Mouse (Mus musculus) cerebellum, adult 2 months (tissue): ENCODE data around the gene Dmrta2. TPM values are rescaled to one million over a fixed set of nuclear protein-coding genes. Genes with fewer than 3 reads are reported as not detected.

Source experiments
- DNase-seq, 2 experiments: peaks; one replicate each; pipeline ENCODE4 v3.0.0; 2021
- H3K27ac ChIP-seq: fragments of 200-500 bp; 2 replicates; pipeline ENCODE4 v1.5.1; 2012; ENCODE audit warnings: low read length, control low read depth, inconsistent platforms; ENCODE audit not compliant: insufficient read depth
- H3K27me3 ChIP-seq: fragments of 200-500 bp; 2 replicates; pipeline ENCODE4 v1.6.1; 2012; ENCODE audit warnings: inconsistent platforms, mild to moderate bottlenecking, low read length, moderate library complexity; ENCODE audit not compliant: control insufficient read depth, insufficient read depth
- H3K4me1 ChIP-seq: fragments of 200-500 bp; 2 replicates; pipeline ENCODE4 v1.6.1; 2011; ENCODE audit warnings: low read length; ENCODE audit not compliant: control insufficient read depth, insufficient read depth
- H3K4me3 ChIP-seq: fragments of 200-500 bp; replicated peaks from 2 replicates; pipeline ENCODE3; 2011; ENCODE audit warnings: mild to moderate bottlenecking, low read depth, low read length, control low read depth; ENCODE audit not compliant: insufficient read depth
- CTCF ChIP-seq: fragments of 200-500 bp; IDR thresholded peaks from 2 replicates; pipeline ENCODE4 v1.5.1; 2011; ENCODE audit warnings: low read depth, mild to moderate bottlenecking, control low read depth, low read length, moderate library complexity, borderline replicate concordance; ENCODE audit not compliant: insufficient read depth
- POLR2A ChIP-seq: fragments of 200-500 bp; IDR thresholded peaks from 2 replicates; pipeline ENCODE4 v1.6.1; 2011; ENCODE audit warnings: low read length, control low read depth, borderline replicate concordance; ENCODE audit not compliant: insufficient read depth
- WGBS: fragments of 180-500 bp; shearing (Covaris S2); methylation state at CpG from one replicate; pipeline ENCODE4 v1.1.7; 2018; 5-methylcytosine and 5-hydroxymethylcytosine counted together
- polyA plus RNA-seq: library from polyadenylated mRNA; depleted of rRNA; stranded (reverse); fragments of >200 nt; gene quantifications from 2 replicates; pipeline ENCODE4 v1.2.3, GENCODE M21; 2012

Dmrta2 gene
- polyA plus RNA-seq, 1 experiment: 0.46 TPM

GRCm38 (mm10) chr4:109985424-109986172 is 7.7 kb downstream of the Dmrta2 start:
- peaks cover 15% of the 10 kb centered on the region; the same call in 1 of the 2 replicates for H3K27me3 ChIP-seq
- TF ChIP-seq POLR2A: no peak
- TF ChIP-seq CTCF: no peak
- peaks cover 6% of the 10 kb centered on the region; the same call in 1 of the 2 replicates for H3K4me1 ChIP-seq
- no peak overlapping the region for H3K27ac ChIP-seq
- no peak for DNase-seq
- 6% methylated on average over 16 of the region's 16 CpGs for WGBS
- H3K4me3 ChIP-seq: no peak overlapping the region

GRCm38 (mm10) chr4:109986301-109986700 is 8.4 kb downstream of the Dmrta2 start:
- H3K4me3 ChIP-seq: no peak overlapping the region
- peaks cover 15% of the 10 kb centered on the region; the same call in 1 of the 2 replicates for H3K27me3 ChIP-seq
- TF ChIP-seq CTCF (no peak), POLR2A (no peak)
- no peak overlapping the region for H3K27ac ChIP-seq
- 3% methylated on average over 9 of the region's 9 CpGs for WGBS
- DNase-seq: no peak
- H3K4me1 ChIP-seq: peaks cover 6% of the 10 kb centered on the region; the same call in 1 of the 2 replicates

GRCm38 (mm10) chr4:109986748-109987355 is 9.0 kb downstream of the Dmrta2 start:
- TF ChIP-seq CTCF (no peak), POLR2A (no peak)
- DNase-seq: no peak
- WGBS: 8% methylated on average over 13 of the region's 13 CpGs
- Histone ChIP-seq H3K27me3 (peaks cover 15% of the 10 kb centered on the region; the same call in 1 of the 2 replicates), H3K4me1 (peaks cover 6% of the 10 kb centered on the region; the same call in 1 of the 2 replicates), H3K4me3 (no peak overlapping the region), H3K27ac (no peak overlapping the region)

GRCm38 (mm10) chr4:109987560-109988362 is 9.9 kb downstream of the Dmrta2 start:
- H3K27me3 ChIP-seq: peaks cover 9% of the 10 kb centered on the region; the same call in 1 of the 2 replicates
- 8% methylated on average over 20 of the region's 20 CpGs for WGBS

GRCm38 (mm10) chr4:109988411-109988810 is 10.6 kb downstream of the Dmrta2 start:
- Histone ChIP-seq H3K4me1 (peaks cover 4% of the 10 kb centered on the region; the same call in 1 of the 2 replicates), H3K27me3 (peaks cover 9% of the 10 kb centered on the region; the same call in 1 of the 2 replicates), H3K4me3 (no peak overlapping the region), H3K27ac (no peak overlapping the region)
- WGBS: 17% methylated on average over 5 of the region's 5 CpGs
- no peak for DNase-seq
- TF ChIP-seq CTCF: no peak

More at GRCm38 (mm10) chr4:109987560-109988362, 9.9 kb downstream of the Dmrta2 start:
- TF ChIP-seq CTCF: no peak
- TF ChIP-seq POLR2A: no peak
- Histone ChIP-seq H3K4me3 (no peak overlapping the region), H3K27ac (no peak overlapping the region), H3K4me1 (peaks cover 6% of the 10 kb centered on the region; the same call in 1 of the 2 replicates)
- no peak for DNase-seq

GRCm38 (mm10) chr4:109989213-109989612 is 11.4 kb downstream of the Dmrta2 start:
- Histone ChIP-seq H3K4me3 (no peak overlapping the region), H3K4me1 (no peaks in the 10 kb centered on the region), H3K27me3 (peaks cover 5% of the 10 kb centered on the region; the same call in 1 of the 2 replicates), H3K27ac (no peak overlapping the region)
- 41% methylated on average over 6 of the region's 6 CpGs for WGBS
- TF ChIP-seq CTCF (no peak), POLR2A (no peak)
- no peak for DNase-seq

- no peaks in the 10 kb centered on the region for H3K27me3 ChIP-seq
These were observed 28.2 kb downstream of the Dmrta2 start for GRCm38 (mm10) chr4:110006044-110006443.

More at GRCm38 (mm10) chr4:110006044-110006443, 28.2 kb downstream of the Dmrta2 start:
- 98% methylated on average over 1 of the region's 1 CpGs for WGBS
- Histone ChIP-seq H3K4me1 (no peaks in the 10 kb centered on the region), H3K4me3 (no peak overlapping the region), H3K27ac (no peak overlapping the region)
- no peak for DNase-seq
- TF ChIP-seq POLR2A (no peak), CTCF (no peak)
